Mouse (Mus musculus) layer of hippocampus, adult 9-10 months (tissue): Measurements from ENCODE around the gene Zdbf2.

Source experiments
- DNase-seq: peaks from one replicate; pipeline ENCODE4 v3.0.0; 2022; ENCODE audit warnings: low spot score

The Zdbf2 gene

GRCm38 (mm10) chr1:63272741-63273338 lies at the start of gene Zdbf2:
Gene Zdbf2 (plus strand): TSS chr1:63273265.
- DNase-seq, result no peak

DNA sequence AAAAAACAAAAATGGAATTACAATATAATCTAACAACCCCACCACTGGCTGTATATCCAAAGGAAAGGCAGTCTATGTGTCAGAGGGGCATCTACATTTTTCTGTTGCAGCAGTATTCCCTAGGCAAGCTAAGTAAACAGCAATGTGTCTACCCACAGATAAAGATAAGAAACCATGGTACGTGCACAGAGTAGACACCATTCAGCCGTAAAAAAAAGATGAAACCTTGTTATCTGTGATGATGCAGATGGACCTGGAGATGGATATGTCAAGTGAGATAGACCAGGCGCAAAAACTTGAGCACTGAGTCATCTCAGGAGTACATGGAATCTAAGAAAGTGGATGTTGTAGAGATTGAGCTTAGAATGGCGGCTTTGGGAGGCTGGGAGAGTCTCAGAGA lies 48.1 kb upstream of the Zdbf2 start:
- no peak for DNase-seq

- no peak for DNase-seq
Measured at GRCm38 (mm10) chr1:63225890-63226289, 47.2 kb upstream of the Zdbf2 start.

- no peak for DNase-seq
Measured at GRCm38 (mm10) chr1:63227241-63227640, 45.8 kb upstream of the Zdbf2 start.

GRCm38 (mm10) chr1:63237371-63237770 lies 35.7 kb upstream of the Zdbf2 start:
- DNase-seq, result no peak

DNA sequence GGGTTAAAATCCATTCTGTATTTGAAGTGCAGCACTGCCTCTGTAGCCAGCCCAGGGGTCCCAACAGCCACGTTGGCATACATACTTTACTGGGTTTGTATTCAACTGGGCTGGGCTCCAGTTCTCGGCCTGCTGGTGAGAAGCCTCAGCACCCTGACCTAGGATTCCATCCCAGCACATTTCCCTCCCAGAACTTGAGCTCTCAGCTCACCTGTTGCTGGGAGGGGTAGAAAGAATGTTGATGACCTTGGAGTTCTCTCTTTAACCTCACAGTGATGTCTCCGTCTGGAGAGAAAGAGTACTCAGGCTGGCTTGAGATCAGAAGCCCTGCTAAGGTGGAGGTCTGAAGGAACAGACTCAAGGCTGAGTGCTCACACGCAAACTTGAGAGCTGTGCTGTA lies 33.8 kb upstream of the Zdbf2 start:
- no peak for DNase-seq

GRCm38 (mm10) chr1:63239751-63240150 lies 33.3 kb upstream of the Zdbf2 start:
- no peak for DNase-seq

DNA sequence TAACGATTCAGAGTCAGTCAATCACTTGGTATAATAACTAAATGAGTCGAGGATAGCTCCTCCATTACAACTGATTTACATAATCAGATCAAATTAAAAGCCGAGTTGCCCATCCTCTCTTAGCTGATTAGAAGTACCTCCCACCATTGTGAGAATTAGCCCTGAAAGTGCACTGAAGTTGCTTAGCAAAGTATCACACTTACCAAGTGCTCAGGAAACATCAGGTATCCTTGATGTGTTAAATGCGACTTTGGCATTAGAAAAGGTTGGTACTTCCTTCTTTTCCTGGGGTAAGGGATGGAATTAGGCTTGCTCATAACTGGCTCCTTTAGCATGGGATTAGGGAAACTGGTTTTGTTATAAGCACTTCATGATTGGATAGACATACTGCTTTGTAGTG lies 29.2 kb upstream of the Zdbf2 start:
- DNase-seq, result no peak

DNA sequence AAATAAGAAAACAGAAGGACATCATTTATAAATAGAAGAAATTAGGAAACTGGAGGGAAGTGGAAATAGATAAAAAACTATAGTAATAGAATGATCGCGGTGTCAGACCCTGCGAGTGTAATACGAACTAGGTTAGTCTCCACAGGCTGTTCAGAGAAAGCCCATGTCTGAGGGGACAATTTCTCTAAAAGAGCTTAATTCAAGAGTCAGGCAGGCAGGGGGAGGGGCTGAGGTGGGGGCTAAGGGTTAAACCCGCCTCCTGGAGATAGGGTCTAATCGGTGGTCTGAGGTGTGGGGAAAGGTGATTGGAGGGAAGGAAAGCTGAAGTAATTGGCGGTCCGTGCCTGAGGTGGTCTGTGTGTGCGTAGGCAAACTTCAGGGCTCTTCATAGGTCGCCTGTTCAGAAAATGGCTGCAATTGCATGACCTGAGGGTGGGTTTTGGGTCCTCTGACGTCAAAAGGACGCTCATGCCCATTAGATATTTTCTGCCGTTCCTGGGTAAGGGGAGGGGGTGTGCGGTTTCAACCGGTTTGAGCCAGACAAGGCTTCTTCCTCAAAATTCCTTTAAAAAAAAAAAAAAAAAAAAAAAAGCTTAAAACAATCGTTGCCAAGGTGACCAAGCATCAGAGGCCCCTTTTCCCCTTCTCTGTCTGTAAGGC lies 26.1 kb upstream of the Zdbf2 start:
- DNase-seq, result no peak

DNA sequence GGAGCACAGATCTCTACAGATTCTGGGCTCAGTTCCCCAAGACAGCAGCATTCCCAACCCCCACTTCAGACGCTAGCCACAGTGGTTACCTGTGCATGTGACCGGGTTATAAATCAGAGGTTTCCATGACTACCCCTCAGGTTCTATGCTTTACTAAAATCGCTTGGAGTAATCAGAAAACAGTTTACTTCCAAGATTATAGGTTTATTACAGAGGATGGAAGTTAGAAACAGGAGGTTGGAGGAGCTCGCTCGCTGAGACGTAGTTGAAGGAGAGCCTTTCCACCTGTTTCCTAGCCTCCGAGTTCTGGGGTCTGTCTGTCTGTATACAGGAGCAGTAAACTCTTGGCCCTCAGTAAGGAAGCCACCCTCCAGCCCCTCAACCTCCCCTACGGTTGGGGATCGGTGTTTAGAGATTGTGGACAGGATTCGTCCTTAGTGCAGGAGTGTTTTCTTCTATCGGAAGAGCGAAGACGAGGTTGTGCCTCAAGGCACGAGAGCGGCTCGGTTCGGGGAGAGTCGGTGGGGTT lies 25.2 kb upstream of the Zdbf2 start:
- DNase-seq, result no peak

- no peak for DNase-seq
Measured at GRCm38 (mm10) chr1:63248360-63248851, 24.7 kb upstream of the Zdbf2 start.

DNA sequence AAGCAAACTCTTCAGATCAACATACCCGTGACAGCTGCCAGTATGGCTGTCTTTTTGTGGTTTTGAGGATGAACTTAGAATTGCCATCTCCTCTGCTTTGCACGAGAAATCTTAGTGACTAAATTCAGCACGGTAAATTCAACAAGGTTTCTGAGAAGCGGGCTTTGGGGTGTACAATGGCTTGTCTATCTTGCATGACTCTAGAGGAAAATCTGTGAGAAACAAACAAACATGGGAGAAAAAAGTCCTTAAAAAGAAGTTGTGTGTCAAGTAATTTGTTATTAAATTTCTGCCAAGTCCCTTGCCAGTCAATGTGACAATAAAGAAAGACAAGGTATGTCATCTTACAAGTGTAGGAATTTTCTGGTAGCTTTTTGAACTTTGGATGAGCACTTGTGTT lies 23.8 kb upstream of the Zdbf2 start:
- DNase-seq, result no peak

DNA sequence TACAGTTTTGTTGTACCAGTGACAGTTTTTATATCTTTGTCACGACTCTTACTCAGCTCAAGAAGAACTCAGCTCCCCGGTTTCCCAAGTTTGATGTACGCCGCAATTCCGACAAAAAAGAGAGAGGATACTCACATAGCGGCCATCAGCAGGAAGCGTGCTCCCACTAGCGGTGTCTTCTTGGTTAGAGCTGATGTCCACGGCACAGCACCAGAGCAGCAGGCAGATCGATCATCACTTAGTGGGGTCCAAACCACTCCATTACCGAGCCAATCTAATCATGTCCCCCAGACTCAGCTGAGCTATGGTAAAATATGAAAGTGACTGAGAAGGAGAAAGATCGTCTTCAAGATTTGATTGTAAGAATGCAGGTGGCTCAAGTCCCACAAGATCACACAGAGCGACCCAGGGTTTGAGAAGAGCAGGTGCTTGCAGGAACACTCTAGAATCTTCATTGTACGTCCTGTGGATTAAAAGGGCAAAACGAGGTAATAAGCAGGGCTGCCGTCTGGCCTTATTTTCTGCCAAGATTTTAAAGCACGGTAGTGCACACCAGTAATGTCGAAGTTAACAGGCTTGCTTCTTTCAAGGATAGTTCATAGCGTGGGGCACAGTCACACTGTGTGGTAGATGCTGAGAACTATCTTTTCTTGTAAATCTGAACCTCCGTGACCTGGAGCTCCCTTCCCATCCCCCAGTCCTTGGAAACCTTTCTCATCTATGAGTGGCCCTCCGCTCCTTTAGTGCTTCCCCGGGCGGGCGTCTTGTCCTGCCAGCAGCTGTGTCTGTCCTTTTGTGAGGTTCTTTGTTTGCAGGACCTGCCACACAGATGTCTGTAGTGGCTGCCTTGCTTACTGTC lies 20.5 kb upstream of the Zdbf2 start:
- DNase-seq, result no peak

DNA sequence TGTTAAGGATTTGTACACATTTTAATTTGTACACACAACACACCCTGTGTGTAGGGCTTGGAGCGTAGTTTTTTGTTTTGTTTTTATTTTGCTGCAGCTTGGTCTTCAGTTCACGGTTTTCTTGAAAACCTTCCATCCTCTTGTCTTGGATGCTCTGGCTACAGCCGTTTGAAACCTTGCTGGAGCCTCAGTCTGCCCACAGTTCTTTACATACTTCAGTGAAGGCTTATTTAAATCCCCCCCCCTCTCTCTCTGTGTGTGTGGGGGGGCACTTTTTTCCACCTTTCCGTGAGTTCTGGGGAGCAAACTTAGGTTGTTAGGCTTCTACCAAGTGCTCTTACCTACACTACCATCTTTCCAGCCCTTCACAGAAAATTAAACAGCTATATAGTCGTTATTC lies 19.8 kb upstream of the Zdbf2 start:
- no peak for DNase-seq

DNA sequence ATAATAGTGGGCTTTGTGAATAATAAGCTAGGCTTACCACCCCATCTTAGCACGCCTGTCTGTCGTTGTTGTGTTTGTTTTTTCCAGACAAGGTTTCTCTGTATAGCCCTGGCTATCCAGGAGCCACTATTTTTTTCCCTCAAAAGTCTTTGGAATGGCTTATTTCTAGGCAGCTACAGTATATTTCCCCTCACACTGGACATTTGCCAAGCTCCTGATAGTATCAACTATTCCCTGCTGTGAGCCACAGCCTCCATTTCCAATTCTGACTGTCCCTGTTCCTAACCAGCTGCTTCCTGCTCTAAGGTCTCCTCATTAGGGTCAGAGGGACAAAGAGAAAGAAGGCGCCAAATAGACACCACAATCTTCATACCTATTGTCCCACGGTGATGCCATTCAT lies 18.0 kb upstream of the Zdbf2 start:
- DNase-seq, result no peak

GRCm38 (mm10) chr1:63256083-63256482 lies 17.0 kb upstream of the Zdbf2 start:
- no peak for DNase-seq

DNA sequence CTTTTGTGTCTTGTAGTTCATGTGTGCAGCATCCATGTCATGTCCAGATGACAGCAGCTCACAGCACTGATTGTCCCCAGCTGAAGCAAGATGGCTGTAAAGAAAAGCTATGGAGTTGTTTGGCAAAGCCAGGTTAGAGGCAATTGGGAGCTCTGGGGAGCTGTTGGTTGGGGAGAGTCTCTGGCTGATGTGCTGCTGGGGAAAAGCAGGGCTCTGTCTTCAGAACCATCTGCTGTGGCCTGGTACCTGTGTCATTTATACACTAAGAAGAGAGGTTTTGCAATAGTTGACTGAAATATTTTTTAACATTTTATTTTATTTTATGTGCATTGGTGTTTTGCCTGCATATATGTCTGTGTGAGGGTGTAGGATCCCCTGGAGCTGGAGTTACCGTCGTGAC lies 14.6 kb upstream of the Zdbf2 start:
- DNase-seq, result no peak

DNA sequence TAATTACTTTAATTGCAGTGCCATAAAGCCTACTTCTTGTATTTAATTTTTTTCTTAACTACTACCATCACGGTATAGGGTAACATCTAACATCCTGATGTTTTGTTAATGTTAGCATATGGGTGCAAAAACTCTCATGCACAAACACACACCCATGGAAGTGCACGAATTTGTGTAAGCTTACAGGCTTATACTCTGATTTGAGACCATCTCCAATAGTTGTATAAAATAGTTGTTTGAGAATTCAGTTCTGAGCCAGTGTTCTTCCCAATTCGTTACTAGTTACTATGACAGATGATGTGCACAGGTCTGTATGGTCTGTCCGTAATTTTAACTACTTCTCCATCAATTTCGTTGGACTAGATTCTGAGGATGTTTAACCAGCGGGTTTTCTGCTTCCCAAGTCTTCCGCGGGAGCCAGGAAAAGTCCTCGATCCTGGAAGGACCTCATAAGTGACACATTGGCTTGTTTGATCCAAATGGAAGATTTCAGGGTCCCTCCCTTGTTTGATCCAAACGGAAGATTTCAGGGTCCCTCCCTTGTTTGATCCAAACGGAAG lies 13.7 kb upstream of the Zdbf2 start:
- no peak for DNase-seq

GRCm38 (mm10) chr1:63259916-63260741 lies 12.9 kb upstream of the Zdbf2 start:
- no peak for DNase-seq

- no peak for DNase-seq
Measured at GRCm38 (mm10) chr1:63260742-63261033, 12.4 kb upstream of the Zdbf2 start.

- no peak for DNase-seq
Measured at GRCm38 (mm10) chr1:63261041-63261590, 11.9 kb upstream of the Zdbf2 start.
